Mouse (Mus musculus) stomach, postnatal 0 days (tissue): ENCODE measurements around the gene Xpr1.

Experiments used
- CTCF ChIP-seq: IDR thresholded peaks from 2 replicates; pipeline ENCODE4 v1.5.1; 2016; ENCODE audit warnings: antibody characterized with exemption, low read depth, mild to moderate bottlenecking, moderate library complexity
- EP300 ChIP-seq: optimal IDR thresholded peaks from 2 replicates; pipeline ENCODE3; 2016; ENCODE audit warnings: antibody characterized with exemption

DNA sequence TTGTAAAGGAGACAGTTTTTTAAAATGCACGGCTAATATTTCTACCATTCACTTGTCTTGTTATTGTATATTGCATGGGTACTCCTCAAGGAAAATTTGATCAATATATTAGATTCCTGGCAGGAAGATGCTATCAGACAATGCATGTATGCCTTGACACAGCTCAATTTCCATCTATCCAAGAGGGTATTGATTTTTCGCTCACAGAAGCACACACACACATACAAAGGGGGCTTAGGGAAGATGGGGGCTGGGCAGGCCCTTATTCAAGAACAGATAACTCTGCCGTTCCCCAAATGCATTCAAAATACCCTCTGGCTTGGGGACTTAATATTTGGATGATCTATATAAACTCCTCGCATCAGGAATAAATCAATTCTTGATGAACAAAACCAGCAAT is 25.9 kb upstream of the Xpr1 start:
- TF ChIP-seq EP300 (no peak), CTCF (no peak)
